Mouse (Mus musculus): ENCODE measurements at regions not wholly inside any gene's neighbourhood (a gene's known extent, or its start where the extent isn't known, plus 50 kb on each side); places are given as distances from the start of the nearest gene placed in this dataset.

GRCm38 (mm10) chr9:86240287-86240686 is 224.5 kb downstream of the Ube2cbp start:
- no peak for TF ChIP-seq CTCF (IDR thresholded peaks at IDR 0.05)
- TF ChIP-seq POLR2A (IDR thresholded peaks at IDR 0.05; ENCODE audit: insufficient read depth, low read depth, low read length): no peak
- TF ChIP-seq EP300 (IDR thresholded peaks at IDR 0.05; ENCODE audit: insufficient read depth, low read depth, low read length): no peak

All from heart, adult 2 months (tissue).